Mouse (Mus musculus) CH12.LX (cell line): Measurements from ENCODE around the gene Txnip.

Experiments
- CTCF ChIP-seq, 2 experiments: IDR thresholded peaks in 1 of 2; conservative IDR thresholded peaks in 1 of 2; 2 replicates each; pipeline ENCODE4 v1.5.1; 2011 to 2012; ENCODE audit warnings: low read depth in 2 of 2, low read length in 2 of 2, improper control_type of control experiment in 1 of 2, inconsistent platforms in 1 of 2, mild to moderate bottlenecking in 1 of 2, moderate library complexity in 1 of 2
- E2F4 ChIP-seq: IDR thresholded peaks from 2 replicates; pipeline ENCODE4 v1.6.1; 2011; ENCODE audit warnings: low read depth, low read length, improper control_type of control experiment; ENCODE audit not compliant: insufficient replicate concordance
- EP300 ChIP-seq: IDR thresholded peaks from 2 replicates; pipeline ENCODE4 v1.6.1; 2011; ENCODE audit warnings: low read length, improper control_type of control experiment
- KAT2A ChIP-seq: IDR thresholded peaks from 2 replicates; pipeline ENCODE4 v1.6.1; 2012; ENCODE audit warnings: low read length, improper control_type of control experiment, inconsistent platforms; ENCODE audit not compliant: insufficient replicate concordance
- MAX ChIP-seq: IDR thresholded peaks from 2 replicates; pipeline ENCODE4 v1.6.1; 2011; ENCODE audit warnings: low read length, improper control_type of control experiment
- MAZ ChIP-seq: IDR thresholded peaks from 2 replicates; pipeline ENCODE4 v1.6.1; 2012; ENCODE audit warnings: low read depth, mild to moderate bottlenecking, inconsistent platforms, low read length, improper control_type of control experiment, moderate library complexity
- NELFE ChIP-seq: IDR thresholded peaks from 2 replicates; pipeline ENCODE4 v1.6.1; 2011; ENCODE audit warnings: low read depth, low read length, improper control_type of control experiment
- NRF1 ChIP-seq: IDR thresholded peaks from 2 replicates; pipeline ENCODE4 v1.6.1; 2014; ENCODE audit warnings: low read depth, mild to moderate bottlenecking, inconsistent platforms, low read length, improper control_type of control experiment, moderate library complexity
- RAD21 ChIP-seq: IDR thresholded peaks from 2 replicates; pipeline ENCODE4 v1.6.1; 2011; ENCODE audit warnings: low read depth, mild to moderate bottlenecking, low read length, improper control_type of control experiment, moderate library complexity
- UBTF ChIP-seq: IDR thresholded peaks from 2 replicates; pipeline ENCODE4 v1.6.1; 2012; ENCODE audit warnings: low read depth, mild to moderate bottlenecking, inconsistent platforms, low read length, improper control_type of control experiment, moderate library complexity

DNA sequence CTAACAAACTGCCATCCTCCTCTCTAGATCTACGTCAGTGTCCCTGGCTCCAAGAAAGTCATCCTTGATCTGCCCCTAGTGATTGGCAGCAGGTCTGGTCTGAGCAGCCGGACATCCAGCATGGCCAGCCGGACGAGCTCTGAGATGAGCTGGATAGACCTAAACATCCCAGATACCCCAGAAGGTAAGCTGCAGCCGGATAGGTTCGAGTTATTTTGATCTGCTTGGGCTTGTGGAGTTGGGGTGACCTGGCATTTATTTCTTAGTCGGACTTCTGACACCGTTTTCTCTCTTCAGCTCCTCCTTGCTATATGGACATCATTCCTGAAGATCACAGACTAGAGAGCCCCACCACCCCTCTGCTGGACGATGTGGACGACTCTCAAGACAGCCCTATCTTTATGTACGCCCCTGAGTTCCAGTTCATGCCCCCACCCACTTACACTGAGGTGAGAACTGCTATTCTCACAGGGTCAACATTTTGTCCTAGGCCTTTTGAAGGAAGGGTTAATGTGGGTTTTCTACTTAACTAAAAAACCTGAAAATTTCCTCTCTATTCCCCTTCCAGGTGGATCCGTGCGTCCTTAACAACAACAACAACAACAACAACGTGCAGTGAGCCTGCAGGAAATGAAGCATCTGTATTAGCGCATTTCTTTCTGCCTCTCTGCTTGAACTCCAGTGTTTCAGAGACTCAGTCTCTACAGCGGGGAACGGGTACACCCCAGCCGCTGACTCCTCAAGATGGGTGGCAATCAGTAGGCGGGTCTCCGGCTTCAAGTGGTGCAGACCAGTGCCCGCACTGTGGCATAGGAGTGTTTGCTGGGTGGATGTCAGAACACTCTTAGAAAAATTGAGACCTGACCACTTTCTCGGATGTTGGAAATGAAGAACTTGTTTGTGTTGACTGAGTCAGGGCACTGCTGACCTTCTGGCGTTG, 2.4 kb downstream of the Txnip start:
- TF ChIP-seq EP300 (no peak), RAD21 (no peak), MAX (no peak), NELFE (no peak), MAZ (no peak), CTCF (conservative IDR thresholded peaks at IDR 0.05 in 1 of 2, IDR thresholded peaks at IDR 0.05 in 1 of 2; ENCODE audit: low read depth in 2 of 2, low read length in 2 of 2) (no peak), NRF1 (0 out of 2 replicates have a peak, but pooled peaks have one; percentile 4), KAT2A (no peak), UBTF (no peak), E2F4 (no peak)
